Mouse (Mus musculus) forebrain, embryonic 15.5 days (tissue): ENCODE results near the gene Adamtsl2. TPM values are rescaled to one million over a fixed set of nuclear protein-coding genes. Genes with fewer than 3 reads are reported as not detected.

Experiments used
- ATAC-seq: fragments of 200-750 bp; cut with Nextera tagmentation; replicated peaks from 2 replicates; pipeline ENCODE4 v1.8.0; 2017; ENCODE audit warnings: mild to moderate bottlenecking, moderate TSS enrichment, moderate library complexity
- H3K27ac ChIP-seq: fragments of 300-500 bp; sonication (generic); replicated peaks from 2 replicates; pipeline ENCODE4 v1.5.1; 2015; ENCODE audit warnings: mild to moderate bottlenecking, inconsistent platforms
- H3K27me3 ChIP-seq: fragments of 300-500 bp; sonication (generic); 2 replicates; pipeline ENCODE4 v1.6.1; 2015; ENCODE audit warnings: inconsistent platforms
- H3K36me3 ChIP-seq: fragments of 300-500 bp; sonication (generic); 2 replicates; pipeline ENCODE4 v1.6.1; 2015; ENCODE audit warnings: mild to moderate bottlenecking, inconsistent platforms
- H3K4me1 ChIP-seq: fragments of 300-500 bp; sonication (generic); 2 replicates; pipeline ENCODE4 v1.6.1; 2015; ENCODE audit warnings: inconsistent platforms
- H3K4me2 ChIP-seq: fragments of 300-500 bp; sonication (generic); replicated peaks from 2 replicates; pipeline ENCODE4 v1.6.1; 2015; ENCODE audit warnings: mild to moderate bottlenecking, inconsistent platforms
- H3K4me3 ChIP-seq: fragments of 300-500 bp; sonication (generic); 2 replicates; pipeline ENCODE4 v1.5.1; 2015; ENCODE audit warnings: mild to moderate bottlenecking, inconsistent platforms
- H3K9ac ChIP-seq: fragments of 300-500 bp; sonication (generic); replicated peaks from 2 replicates; pipeline ENCODE4 v1.6.1; 2015; ENCODE audit warnings: mild to moderate bottlenecking, inconsistent platforms
- H3K9me3 ChIP-seq: fragments of 300-500 bp; sonication (generic); 2 replicates; pipeline ENCODE4 v1.6.1; 2016; ENCODE audit warnings: inconsistent platforms
- WGBS: fragments of 180-500 bp; shearing (Covaris S2); methylation state at CpG from one replicate; pipeline ENCODE4 v1.1.7; 2015; ENCODE audit warnings: mixed read lengths; 5-methylcytosine and 5-hydroxymethylcytosine counted together
- polyA plus RNA-seq: library from polyadenylated mRNA; unstranded; fragments of >200 nt; fragmentation: Nextera tagmentation; extraction: Ambion mirVana; gene quantifications from 2 replicates; pipeline ENCODE4 v1.2.1, GENCODE M21; 2015

Gene Adamtsl2
- polyA plus RNA-seq, 1 experiment from 2014 or later = 6.8 TPM

- WGBS = 28% methylated on average over 2 of the region's 2 CpGs
- ATAC-seq = no peak
These were observed 867 bp upstream of the Adamtsl2 start for GRCm38 (mm10) chr2:27078312-27078711.

GRCm38 (mm10) chr2:27079649-27080048, 470 bp downstream of the Adamtsl2 start:
- H3K9me3 ChIP-seq = no peaks in the 10 kb centered on the region
- 59% methylated on average over 2 of the region's 2 CpGs for WGBS
- H3K9ac ChIP-seq = no peak overlapping the region; the same call in 1 of the 2 replicates
- no peak overlapping the region for H3K4me3 ChIP-seq
- no peaks in the 10 kb centered on the region for H3K27me3 ChIP-seq
- peaks cover 24% of the 10 kb centered on the region for H3K4me1 ChIP-seq
- peak; percentile 47 for ATAC-seq
- H3K4me2 ChIP-seq = peak overlapping the region; percentile 20; the same call in 1 of the 2 replicates
- peak overlapping the region; percentile 36 for H3K27ac ChIP-seq
- H3K36me3 ChIP-seq = no peaks in the 10 kb centered on the region

More at GRCm38 (mm10) chr2:27078312-27078711, 867 bp upstream of the Adamtsl2 start:
- no peak overlapping the region for H3K9ac ChIP-seq
- H3K27me3 ChIP-seq = no peaks in the 10 kb centered on the region
- H3K36me3 ChIP-seq = no peaks in the 10 kb centered on the region
- peaks cover 24% of the 10 kb centered on the region for H3K4me1 ChIP-seq
- no peaks in the 10 kb centered on the region for H3K9me3 ChIP-seq
- no peak overlapping the region; the same call in 1 of the 2 replicates for H3K27ac ChIP-seq
- H3K4me2 ChIP-seq = no peak overlapping the region
- H3K4me3 ChIP-seq = no peak overlapping the region

- Histone ChIP-seq H3K9ac (no peak overlapping the region), H3K36me3 (no peaks in the 10 kb centered on the region), H3K27me3 (no peaks in the 10 kb centered on the region), H3K4me1 (peaks cover 22% of the 10 kb centered on the region), H3K4me3 (no peak overlapping the region), H3K9me3 (no peaks in the 10 kb centered on the region), H3K4me2 (no peak overlapping the region), H3K27ac (no peak overlapping the region)
- ATAC-seq = no peak
- 77% methylated on average over 12 of the region's 12 CpGs for WGBS
These were observed 4.7 kb downstream of the Adamtsl2 start for GRCm38 (mm10) chr2:27083761-27084475.

- no peak for ATAC-seq
- Histone ChIP-seq H3K27ac (no peak overlapping the region), H3K9ac (no peak overlapping the region), H3K4me1 (peaks cover 11% of the 10 kb centered on the region), H3K4me3 (no peak overlapping the region), H3K27me3 (no peaks in the 10 kb centered on the region), H3K36me3 (no peaks in the 10 kb centered on the region), H3K9me3 (no peaks in the 10 kb centered on the region), H3K4me2 (no peak overlapping the region)
- WGBS = 62% methylated on average over 8 of the region's 8 CpGs
These were observed 5.8 kb downstream of the Adamtsl2 start for GRCm38 (mm10) chr2:27084963-27085362.

- Histone ChIP-seq H3K9ac (no peak overlapping the region), H3K4me1 (peaks cover 8% of the 10 kb centered on the region; the same call in 1 of the 2 replicates), H3K4me3 (no peak overlapping the region), H3K27me3 (no peaks in the 10 kb centered on the region), H3K36me3 (no peaks in the 10 kb centered on the region), H3K9me3 (no peaks in the 10 kb centered on the region), H3K27ac (no peak overlapping the region), H3K4me2 (no peak overlapping the region)
- WGBS = 24% methylated on average over 2 of the region's 2 CpGs
- no peak for ATAC-seq
These were observed 6.6 kb downstream of the Adamtsl2 start for GRCm38 (mm10) chr2:27085801-27086200.

- H3K36me3 ChIP-seq = no peaks in the 10 kb centered on the region
- no peaks in the 10 kb centered on the region for H3K27me3 ChIP-seq
- H3K27ac ChIP-seq = no peak overlapping the region
- no peak overlapping the region for H3K4me2 ChIP-seq
- ATAC-seq = no peak
- WGBS = 85% methylated on average over 4 of the region's 4 CpGs
- no peak overlapping the region for H3K9ac ChIP-seq
- no peaks in the 10 kb centered on the region for H3K9me3 ChIP-seq
- no peak overlapping the region for H3K4me3 ChIP-seq
- peaks cover 5% of the 10 kb centered on the region; the same call in 1 of the 2 replicates for H3K4me1 ChIP-seq
These were observed 7.4 kb downstream of the Adamtsl2 start for GRCm38 (mm10) chr2:27086483-27087010.

- no peak for ATAC-seq
- 94% methylated on average over 5 of the region's 5 CpGs for WGBS
These were observed 8.4 kb downstream of the Adamtsl2 start for GRCm38 (mm10) chr2:27087581-27087980.

GRCm38 (mm10) chr2:27088071-27088644, 9.0 kb downstream of the Adamtsl2 start:
- Histone ChIP-seq H3K4me1 (peaks cover 5% of the 10 kb centered on the region; the same call in 1 of the 2 replicates), H3K9ac (no peak overlapping the region), H3K27ac (no peak overlapping the region), H3K4me3 (no peak overlapping the region), H3K36me3 (no peaks in the 10 kb centered on the region), H3K27me3 (no peaks in the 10 kb centered on the region), H3K4me2 (no peak overlapping the region), H3K9me3 (no peaks in the 10 kb centered on the region)
- no peak for ATAC-seq
- 69% methylated on average over 18 of the region's 18 CpGs for WGBS

More at GRCm38 (mm10) chr2:27087581-27087980, 8.4 kb downstream of the Adamtsl2 start:
- Histone ChIP-seq H3K36me3 (no peaks in the 10 kb centered on the region), H3K4me2 (no peak overlapping the region), H3K27ac (no peak overlapping the region), H3K9ac (no peak overlapping the region), H3K9me3 (no peaks in the 10 kb centered on the region), H3K27me3 (no peaks in the 10 kb centered on the region), H3K4me1 (peaks cover 5% of the 10 kb centered on the region; the same call in 1 of the 2 replicates), H3K4me3 (no peak overlapping the region)

- peaks cover 5% of the 10 kb centered on the region; the same call in 1 of the 2 replicates for H3K4me1 ChIP-seq
- ATAC-seq = no peak
- WGBS = 66% methylated on average over 5 of the region's 5 CpGs
These were observed 9.5 kb downstream of the Adamtsl2 start for GRCm38 (mm10) chr2:27088700-27089099.

GRCm38 (mm10) chr2:27089238-27089637, 10.1 kb downstream of the Adamtsl2 start:
- no peak for ATAC-seq
- no peaks in the 10 kb centered on the region for H3K9me3 ChIP-seq
- no peak overlapping the region for H3K4me2 ChIP-seq
- no peak overlapping the region for H3K27ac ChIP-seq
- no peak overlapping the region for H3K4me3 ChIP-seq
- 78% methylated on average over 1 of the region's 1 CpGs for WGBS
- H3K27me3 ChIP-seq = no peaks in the 10 kb centered on the region
- no peak overlapping the region for H3K9ac ChIP-seq
- no peaks in the 10 kb centered on the region for H3K36me3 ChIP-seq
- peaks cover 5% of the 10 kb centered on the region; the same call in 1 of the 2 replicates for H3K4me1 ChIP-seq

More at GRCm38 (mm10) chr2:27088700-27089099, 9.5 kb downstream of the Adamtsl2 start:
- Histone ChIP-seq H3K9ac (no peak overlapping the region), H3K9me3 (no peaks in the 10 kb centered on the region), H3K27me3 (no peaks in the 10 kb centered on the region), H3K36me3 (no peaks in the 10 kb centered on the region), H3K27ac (no peak overlapping the region), H3K4me3 (no peak overlapping the region), H3K4me2 (no peak overlapping the region)

GRCm38 (mm10) chr2:27095178-27095577, 16.0 kb downstream of the Adamtsl2 start:
- Histone ChIP-seq H3K27ac (no peak overlapping the region), H3K4me3 (no peak overlapping the region), H3K9me3 (no peaks in the 10 kb centered on the region), H3K9ac (no peak overlapping the region), H3K4me2 (no peak overlapping the region), H3K27me3 (no peaks in the 10 kb centered on the region), H3K36me3 (no peaks in the 10 kb centered on the region), H3K4me1 (peaks cover 8% of the 10 kb centered on the region)
- ATAC-seq = no peak
- 91% methylated on average over 7 of the region's 7 CpGs for WGBS

GRCm38 (mm10) chr2:27096341-27096981, 17.3 kb downstream of the Adamtsl2 start:
- Histone ChIP-seq H3K9me3 (no peaks in the 10 kb centered on the region), H3K27me3 (no peaks in the 10 kb centered on the region), H3K4me3 (no peak overlapping the region), H3K9ac (no peak overlapping the region), H3K27ac (no peak overlapping the region), H3K4me2 (no peak overlapping the region), H3K36me3 (no peaks in the 10 kb centered on the region), H3K4me1 (peaks cover 8% of the 10 kb centered on the region)
- 81% methylated on average over 13 of the region's 13 CpGs for WGBS
- no peak for ATAC-seq
